Mouse (Mus musculus) ZHBTc4 (cell line): ENCODE measurements around the gene Dach2.
"Not testable (repeated sequence)": the region's sequence is repeated elsewhere in the genome, so short reads cannot be mapped to it uniquely, and the experiment has no call there.

Experiments used
- DNase-seq: peaks from one replicate; pipeline ENCODE4 v3.0.0-alpha.2; 2011; ENCODE audit warnings: low read depth, low spot score

Gene Dach2

GRCm38 (mm10) chrX:113297404-113297803, at the start of gene Dach2:
TSS of gene Dach2 (plus strand) at chrX:113297510.
- peak; percentile 39 for DNase-seq

- not testable (repeated sequence) for DNase-seq
Observed at GRCm38 (mm10) chrX:113252427-113252826, 44.9 kb upstream of the Dach2 start.

GRCm38 (mm10) chrX:113298031-113298430, 721 bp downstream of the Dach2 start:
- DNase-seq = peak; percentile 90

- peak; percentile 24 for DNase-seq
Observed at GRCm38 (mm10) chrX:113298468-113298867, 1.2 kb downstream of the Dach2 start.

GRCm38 (mm10) chrX:113304323-113304722, 7.0 kb downstream of the Dach2 start:
- DNase-seq = no peak

- DNase-seq = no peak
Observed at GRCm38 (mm10) chrX:113338143-113338542, 40.8 kb downstream of the Dach2 start.

GRCm38 (mm10) chrX:113394417-113394816, 97.1 kb downstream of the Dach2 start:
- DNase-seq = no peak

GRCm38 (mm10) chrX:113408756-113409155, 111.4 kb downstream of the Dach2 start:
- no peak for DNase-seq

GRCm38 (mm10) chrX:113421517-113422187, 124.3 kb downstream of the Dach2 start:
- DNase-seq = no peak

- no peak for DNase-seq
Observed at GRCm38 (mm10) chrX:113482131-113482530, 184.8 kb downstream of the Dach2 start.

GRCm38 (mm10) chrX:113545106-113545505, 247.8 kb downstream of the Dach2 start:
- no peak for DNase-seq

GRCm38 (mm10) chrX:113563897-113564296, 266.6 kb downstream of the Dach2 start:
- DNase-seq = no peak

GRCm38 (mm10) chrX:113666069-113666468, 368.8 kb downstream of the Dach2 start:
- DNase-seq = no peak

GRCm38 (mm10) chrX:113687163-113687562, 389.9 kb downstream of the Dach2 start:
- DNase-seq = no peak

- no peak for DNase-seq
Observed at GRCm38 (mm10) chrX:113712363-113712762, 415.1 kb downstream of the Dach2 start.

GRCm38 (mm10) chrX:113724124-113724523, 426.8 kb downstream of the Dach2 start:
- DNase-seq = no peak

- DNase-seq = no peak
Observed at GRCm38 (mm10) chrX:113747122-113747521, 449.8 kb downstream of the Dach2 start.

GRCm38 (mm10) chrX:113792264-113792663, 495.0 kb downstream of the Dach2 start:
- peak; percentile 7 for DNase-seq

- DNase-seq = no peak
Observed at GRCm38 (mm10) chrX:113810369-113810768, 513.1 kb downstream of the Dach2 start.

GRCm38 (mm10) chrX:113826810-113827209, 529.5 kb downstream of the Dach2 start:
- DNase-seq = no peak

GRCm38 (mm10) chrX:113833062-113833461, 535.8 kb downstream of the Dach2 start:
- DNase-seq = no peak

- no peak for DNase-seq
Observed at GRCm38 (mm10) chrX:113867835-113868495, 570.7 kb downstream of the Dach2 start.
